Mouse (Mus musculus): Measurements from ENCODE around the gene Kif19a. TPM values are rescaled to one million over a fixed set of nuclear protein-coding genes. Genes with fewer than 3 reads are reported as not detected.

Gene Kif19a
- total RNA-seq, 2 experiments from 2014 or later = 2.7 to 2.9 TPM

GRCm38 (mm10) chr11:114771896-114772295 is 6.7 kb downstream of the Kif19a start:
- intact Hi-C loops (cut with DNase I) = no loop called here
- DNase-seq = no peak

- intact Hi-C loops (cut with DNase I) = no loop called here
- DNase-seq = no peak
Observed at GRCm38 (mm10) chr11:114780076-114780475, 14.9 kb downstream of the Kif19a start.

GRCm38 (mm10) chr11:114785892-114786291 is 20.7 kb downstream of the Kif19a start:
- intact Hi-C loops (cut with DNase I) = loop anchor here (5.0 kb wide), 1 partner anchor 39 kb away; no protein-coding TSS in a partner anchor
- no peak for DNase-seq

GRCm38 (mm10) chr11:114786326-114786725 is 21.1 kb downstream of the Kif19a start:
- intact Hi-C loops (cut with DNase I) = loop anchor here (5.0 kb wide), 1 partner anchor 39 kb away; no protein-coding TSS in a partner anchor
- DNase-seq = no peak

- no peak for DNase-seq
- intact Hi-C loops (cut with DNase I) = loop anchor here (5.0 kb wide), 1 partner anchor 40 kb away; no protein-coding TSS in a partner anchor
Observed at GRCm38 (mm10) chr11:114787611-114788010, 22.4 kb downstream of the Kif19a start.

GRCm38 (mm10) chr11:114789061-114789714 is 24.0 kb downstream of the Kif19a start:
- peak; percentile 91 for DNase-seq
- intact Hi-C loops (cut with DNase I) = loop anchor here (5.0 kb wide), 1 partner anchor 42 kb away; no protein-coding TSS in a partner anchor

- intact Hi-C loops (cut with DNase I) = loop anchor here (5.0 kb wide), 1 partner anchor 42 kb away; no protein-coding TSS in a partner anchor
- no peak for DNase-seq
Observed at GRCm38 (mm10) chr11:114789716-114790115, 24.5 kb downstream of the Kif19a start.

GRCm38 (mm10) chr11:114790171-114790570 is 25.0 kb downstream of the Kif19a start:
- intact Hi-C loops (cut with DNase I) = no loop called here

GRCm38 (mm10) chr11:114790841-114791240 is 25.7 kb downstream of the Kif19a start:
- intact Hi-C loops (cut with DNase I) = no loop called here
- DNase-seq = no peak

More at GRCm38 (mm10) chr11:114790171-114790570, 25.0 kb downstream of the Kif19a start:
- no peak for DNase-seq

GRCm38 (mm10) chr11:114791351-114791889 is 26.2 kb downstream of the Kif19a start:
- no peak for DNase-seq
- intact Hi-C loops (cut with DNase I) = no loop called here

GRCm38 (mm10) chr11:114791891-114792411 is 26.8 kb downstream of the Kif19a start:
- intact Hi-C loops (cut with DNase I) = no loop called here
- DNase-seq = peak; percentile 66

- intact Hi-C loops (cut with DNase I) = no loop called here
- DNase-seq = peak; percentile 40
Observed at GRCm38 (mm10) chr11:114792931-114793494, 27.8 kb downstream of the Kif19a start.

- DNase-seq = peak; percentile 56
- intact Hi-C loops (cut with DNase I) = no loop called here
Observed at GRCm38 (mm10) chr11:114793868-114794545, 28.8 kb downstream of the Kif19a start.

- no peak for DNase-seq
- intact Hi-C loops (cut with DNase I) = no loop called here
Observed at GRCm38 (mm10) chr11:114794691-114795090, 29.5 kb downstream of the Kif19a start.

GRCm38 (mm10) chr11:114795231-114795746 is 30.1 kb downstream of the Kif19a start:
- DNase-seq = peak; percentile 98
- intact Hi-C loops (cut with DNase I) = no loop called here

GRCm38 (mm10) chr11:114795848-114796322 is 30.7 kb downstream of the Kif19a start, which contains the start of gene Btbd17:
Gene Btbd17 (minus strand): TSS chr11:114795945.
- intact Hi-C loops (cut with DNase I) = no loop called here
- peak; percentile 89 for DNase-seq

GRCm38 (mm10) chr11:114797176-114797575 is 32.0 kb downstream of the Kif19a start:
- intact Hi-C loops (cut with DNase I) = no loop called here
- DNase-seq = peak; percentile 37

- intact Hi-C loops (cut with DNase I) = no loop called here
- no peak for DNase-seq
Observed at GRCm38 (mm10) chr11:114797981-114798380, 32.8 kb downstream of the Kif19a start.

- intact Hi-C loops (cut with DNase I) = no loop called here
Observed at GRCm38 (mm10) chr11:114798624-114799023, 33.4 kb downstream of the Kif19a start, which contains the start of gene Gpr142. Gene Gpr142 (plus strand): TSS chr11:114798924.

GRCm38 (mm10) chr11:114801906-114802305 is 36.7 kb downstream of the Kif19a start:
- intact Hi-C loops (cut with DNase I) = no loop called here
- DNase-seq = no peak

More at GRCm38 (mm10) chr11:114798624-114799023, 33.4 kb downstream of the Kif19a start, which contains the start of gene Gpr142:
- DNase-seq = no peak

All from left cerebral cortex, postnatal 4 days (tissue).